Mouse (Mus musculus): ENCODE measurements around the gene Zfp61. TPM values are rescaled to one million over a fixed set of nuclear protein-coding genes. Genes with fewer than 3 reads are reported as not detected.
A peak's percentile ranks its signal among the peaks of the same experiment; 100 is the strongest.
"Not testable (repeated sequence)": the region's sequence is repeated elsewhere in the genome, so short reads cannot be mapped to it uniquely, and the experiment has no call there.

Zfp61 gene
- polyA plus RNA-seq, 1 experiment from 2014 or later = 29.9 TPM

DNA sequence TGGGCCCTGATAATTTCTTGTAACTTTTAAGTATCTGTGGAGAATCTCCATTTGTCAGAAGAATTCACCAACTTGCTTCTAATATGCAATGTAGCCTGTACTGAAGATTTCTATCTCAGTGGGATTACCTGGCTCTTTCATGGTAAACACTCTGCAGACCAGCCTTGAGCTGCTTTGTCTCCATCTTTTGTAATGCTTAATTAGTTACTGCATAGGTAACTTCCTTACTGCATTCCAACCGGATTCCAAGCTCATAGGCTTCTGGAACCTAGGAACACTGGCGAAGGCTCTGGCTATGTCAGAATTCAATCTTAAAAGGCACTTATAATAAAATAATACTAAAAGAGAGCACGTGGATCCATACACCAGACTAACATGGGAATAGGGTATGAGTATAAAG lies 22.3 kb downstream of the Zfp61 start:
- H3K9ac ChIP-seq (ENCODE audit: low read depth, low read length); DNase-seq (ENCODE audit: low spot score); H3K9me3 ChIP-seq (ENCODE audit: control insufficient read depth, low read length); H3K4me1 ChIP-seq (ENCODE audit: control insufficient read depth, insufficient read depth, low read length); H3K27ac ChIP-seq (replicated peaks; ENCODE audit: low read depth, low read length); H3K27me3 ChIP-seq (replicated peaks; ENCODE audit: control insufficient read depth, insufficient read depth, low read length); H3K4me3 ChIP-seq (ENCODE audit: low read depth, low read length); ATAC-seq (ENCODE audit: low read depth); H3K4me2 ChIP-seq (ENCODE audit: low read depth, low read length): not testable (repeated sequence)
- peaks cover 25% of the 10 kb centered on the region for H3K36me3 ChIP-seq (ENCODE audit: control insufficient read depth, insufficient read depth, low read length)
- WGBS = 84% methylated on average over 3 of the region's 3 CpGs

DNA sequence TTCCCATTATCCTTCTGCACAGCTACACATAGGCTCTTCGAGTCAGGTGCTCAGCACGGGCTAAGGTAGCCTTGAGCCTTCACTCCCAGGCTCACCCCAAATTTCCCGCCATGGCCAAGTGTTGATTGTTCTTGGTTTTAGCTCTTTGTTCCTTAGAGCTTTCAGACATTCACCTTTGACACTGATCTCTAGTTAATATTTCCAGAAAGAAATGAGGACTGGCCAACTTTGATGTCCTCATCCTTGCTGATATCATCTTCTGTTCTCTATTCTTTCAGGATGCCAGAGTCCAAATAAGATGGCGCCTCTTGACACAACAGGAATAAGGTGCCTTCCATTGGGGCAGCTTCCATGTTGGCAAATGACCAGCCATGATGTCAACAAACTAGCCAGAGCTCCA lies 26.6 kb downstream of the Zfp61 start:
- no peak overlapping the region for H3K27ac ChIP-seq (replicated peaks; ENCODE audit: low read depth, low read length)
- 96% methylated on average over 4 of the region's 4 CpGs for WGBS

DNA sequence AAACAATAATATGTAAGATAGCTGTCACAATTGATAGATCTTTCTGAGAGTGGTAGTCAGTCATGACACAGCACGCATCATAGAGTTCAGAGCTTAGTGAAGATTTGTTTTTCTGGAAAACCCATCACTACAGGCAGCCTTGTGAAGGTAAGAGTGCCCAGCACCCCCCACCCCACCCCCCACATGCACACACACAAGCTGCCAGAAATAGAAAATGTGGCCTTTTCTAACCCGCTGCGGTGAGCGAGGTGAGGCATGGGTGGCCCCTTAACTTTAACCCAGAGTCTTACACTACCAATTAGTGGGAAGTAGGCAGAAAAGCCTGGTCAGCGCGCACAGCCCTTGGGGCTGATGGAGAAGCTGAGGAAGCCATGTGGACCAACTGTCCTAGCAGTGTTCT lies 29.8 kb downstream of the Zfp61 start:
- Histone ChIP-seq H3K4me1 (ENCODE audit: control insufficient read depth, insufficient read depth, low read length) (peaks cover 4% of the 10 kb centered on the region; the same call in 1 of the 2 replicates), H3K36me3 (ENCODE audit: control insufficient read depth, insufficient read depth, low read length) (peaks cover 23% of the 10 kb centered on the region), H3K4me2 (ENCODE audit: low read depth, low read length) (peak overlapping the region; percentile 76; the same call in 1 of the 2 replicates), H3K27ac (replicated peaks; ENCODE audit: low read depth, low read length) (no peak overlapping the region), H3K4me3 (ENCODE audit: low read depth, low read length) (no peak overlapping the region), H3K9ac (ENCODE audit: low read depth, low read length) (no peak overlapping the region), H3K27me3 (replicated peaks; ENCODE audit: control insufficient read depth, insufficient read depth, low read length) (no peaks in the 10 kb centered on the region), H3K9me3 (ENCODE audit: control insufficient read depth, low read length) (no peaks in the 10 kb centered on the region)
- WGBS = 98% methylated on average over 6 of the region's 6 CpGs
- ATAC-seq (ENCODE audit: low read depth) (no peak), DNase-seq (ENCODE audit: low spot score) (no peak)

More for the DNA sequence above, 26.6 kb downstream of the Zfp61 start:
- Histone ChIP-seq H3K36me3 (ENCODE audit: control insufficient read depth, insufficient read depth, low read length) (peaks cover 29% of the 10 kb centered on the region), H3K9me3 (ENCODE audit: control insufficient read depth, low read length) (no peaks in the 10 kb centered on the region), H3K4me3 (ENCODE audit: low read depth, low read length) (no peak overlapping the region), H3K4me1 (ENCODE audit: control insufficient read depth, insufficient read depth, low read length) (peaks cover 4% of the 10 kb centered on the region; the same call in 1 of the 2 replicates), H3K4me2 (ENCODE audit: low read depth, low read length) (no peak overlapping the region), H3K9ac (ENCODE audit: low read depth, low read length) (no peak overlapping the region), H3K27me3 (replicated peaks; ENCODE audit: control insufficient read depth, insufficient read depth, low read length) (no peaks in the 10 kb centered on the region)
- no peak for ATAC-seq (ENCODE audit: low read depth)
- DNase-seq (ENCODE audit: low spot score) = no peak

DNA sequence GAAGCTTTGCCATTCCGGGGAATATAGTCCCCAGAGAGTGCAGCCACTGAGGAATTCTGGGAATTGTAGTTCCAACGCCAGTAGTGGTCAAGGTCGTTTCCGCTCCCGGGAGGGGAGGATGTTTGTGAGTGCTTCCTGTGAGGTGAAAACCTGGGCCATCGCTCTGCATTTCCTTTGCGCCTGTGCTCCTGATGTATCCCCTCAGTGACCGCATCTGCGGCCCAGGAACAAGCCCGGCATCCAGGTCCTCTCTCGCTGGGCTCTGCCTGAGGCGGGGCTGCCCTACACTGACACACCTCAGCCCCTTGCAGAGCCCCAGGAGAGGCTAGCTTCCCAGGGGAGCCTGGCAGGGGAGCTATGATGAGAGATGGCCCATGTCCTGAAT lies 30.8 kb downstream of the Zfp61 start, which contains the start of gene Zfp93:
Gene Zfp93 (plus strand): TSS at position 133 of the 385 bp plus-strand sequence.
- H3K27me3 ChIP-seq (replicated peaks; ENCODE audit: control insufficient read depth, insufficient read depth, low read length) = no peaks in the 10 kb centered on the region
- no peaks in the 10 kb centered on the region for H3K9me3 ChIP-seq (ENCODE audit: control insufficient read depth, low read length)
- peak within 1 kb of the TSS; percentile 63 for H3K4me3 ChIP-seq (ENCODE audit: low read depth, low read length)
- H3K4me1 ChIP-seq (ENCODE audit: control insufficient read depth, insufficient read depth, low read length) = peaks cover 4% of the 10 kb centered on the region; the same call in 1 of the 2 replicates
- DNase-seq (ENCODE audit: low spot score) (peak; percentile 96), ATAC-seq (ENCODE audit: low read depth) (peak; percentile 95)
- H3K36me3 ChIP-seq (ENCODE audit: control insufficient read depth, insufficient read depth, low read length) = peaks cover 19% of the 10 kb centered on the region
- 0% methylated on average over 11 of the region's 12 CpGs for WGBS
- peak within 1 kb of the TSS; percentile 75 for H3K9ac ChIP-seq (ENCODE audit: low read depth, low read length)
- H3K4me2 ChIP-seq (ENCODE audit: low read depth, low read length) = peak within 1 kb of the TSS; percentile 76
- no peak within 1 kb of the TSS for H3K27ac ChIP-seq (replicated peaks; ENCODE audit: low read depth, low read length)

DNA sequence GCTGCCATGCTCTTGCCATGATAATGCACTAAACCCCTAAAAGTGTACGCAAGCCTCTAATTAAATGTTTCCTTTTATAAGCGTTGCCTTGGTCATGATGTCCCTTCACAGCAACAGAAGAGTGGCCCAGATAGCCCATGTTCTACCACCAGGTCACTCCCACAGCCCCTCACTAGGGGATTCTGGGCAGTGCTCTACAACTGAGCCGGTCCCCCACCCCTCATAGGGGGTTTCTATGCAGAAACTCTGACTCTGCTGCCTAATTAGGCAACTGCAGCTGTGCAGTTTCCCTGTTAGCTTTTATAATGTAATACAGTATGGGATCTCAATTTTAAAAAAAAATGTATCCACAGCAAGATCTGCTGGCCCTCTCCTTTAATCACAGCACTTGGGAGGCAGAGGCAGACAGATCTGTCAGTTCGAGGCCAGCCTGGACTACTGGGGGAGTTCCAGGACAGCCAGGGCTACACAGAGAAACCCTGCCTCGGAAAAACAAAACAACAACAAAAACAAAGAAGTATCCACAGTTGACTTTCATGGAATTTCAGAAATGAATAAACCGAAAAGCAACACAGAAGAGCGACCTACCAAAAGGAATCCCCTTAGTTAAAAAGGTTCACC lies 31.3 kb downstream of the Zfp61 start:
- H3K9me3 ChIP-seq (ENCODE audit: control insufficient read depth, low read length) = no peaks in the 10 kb centered on the region
- ATAC-seq (ENCODE audit: low read depth) (peak; percentile 16; the same call in 1 of the 2 replicates), DNase-seq (ENCODE audit: low spot score) (no peak)
- H3K9ac ChIP-seq (ENCODE audit: low read depth, low read length) = peak overlapping the region; percentile 75
- H3K4me2 ChIP-seq (ENCODE audit: low read depth, low read length) = peak overlapping the region; percentile 76
- peaks cover 14% of the 10 kb centered on the region for H3K36me3 ChIP-seq (ENCODE audit: control insufficient read depth, insufficient read depth, low read length)
- H3K27ac ChIP-seq (replicated peaks; ENCODE audit: low read depth, low read length) = no peak overlapping the region
- H3K4me3 ChIP-seq (ENCODE audit: low read depth, low read length) = peak overlapping the region; percentile 63
- peaks cover 4% of the 10 kb centered on the region; the same call in 1 of the 2 replicates for H3K4me1 ChIP-seq (ENCODE audit: control insufficient read depth, insufficient read depth, low read length)
- H3K27me3 ChIP-seq (replicated peaks; ENCODE audit: control insufficient read depth, insufficient read depth, low read length) = no peaks in the 10 kb centered on the region
- 34% methylated on average over 7 of the region's 7 CpGs for WGBS

DNA sequence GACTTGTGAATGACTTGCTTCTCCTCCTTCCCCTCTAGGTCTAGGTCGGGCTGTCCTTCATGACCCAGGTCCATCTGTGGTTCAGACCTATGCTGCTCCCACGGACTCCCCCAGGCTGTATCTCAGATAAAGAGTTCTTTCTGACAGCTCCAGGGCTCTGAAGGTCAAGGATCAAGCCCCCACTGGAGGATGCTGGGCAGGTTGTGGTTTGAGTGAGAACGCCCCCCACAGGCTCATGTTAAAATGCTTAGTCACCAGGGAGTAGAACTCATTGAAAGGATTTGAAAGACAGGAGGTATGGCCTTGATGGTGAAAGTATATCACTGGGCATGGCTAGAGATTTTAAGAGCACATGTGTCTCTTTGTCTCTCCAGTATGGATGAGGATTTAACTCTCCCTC lies 31.8 kb downstream of the Zfp61 start:
- H3K27ac ChIP-seq (replicated peaks; ENCODE audit: low read depth, low read length) = no peak overlapping the region
- WGBS = 71% methylated on average over 3 of the region's 3 CpGs
- H3K4me3 ChIP-seq (ENCODE audit: low read depth, low read length) = no peak overlapping the region; the same call in 1 of the 2 replicates
- H3K9me3 ChIP-seq (ENCODE audit: control insufficient read depth, low read length) = no peaks in the 10 kb centered on the region
- H3K36me3 ChIP-seq (ENCODE audit: control insufficient read depth, insufficient read depth, low read length) = peaks cover 9% of the 10 kb centered on the region
- no peaks in the 10 kb centered on the region for H3K27me3 ChIP-seq (replicated peaks; ENCODE audit: control insufficient read depth, insufficient read depth, low read length)
- H3K4me1 ChIP-seq (ENCODE audit: control insufficient read depth, insufficient read depth, low read length) = peaks cover 4% of the 10 kb centered on the region; the same call in 1 of the 2 replicates
- ATAC-seq (ENCODE audit: low read depth) (no peak), DNase-seq (ENCODE audit: low spot score) (no peak)
- H3K9ac ChIP-seq (ENCODE audit: low read depth, low read length) = no peak overlapping the region
- no peak overlapping the region for H3K4me2 ChIP-seq (ENCODE audit: low read depth, low read length)

DNA sequence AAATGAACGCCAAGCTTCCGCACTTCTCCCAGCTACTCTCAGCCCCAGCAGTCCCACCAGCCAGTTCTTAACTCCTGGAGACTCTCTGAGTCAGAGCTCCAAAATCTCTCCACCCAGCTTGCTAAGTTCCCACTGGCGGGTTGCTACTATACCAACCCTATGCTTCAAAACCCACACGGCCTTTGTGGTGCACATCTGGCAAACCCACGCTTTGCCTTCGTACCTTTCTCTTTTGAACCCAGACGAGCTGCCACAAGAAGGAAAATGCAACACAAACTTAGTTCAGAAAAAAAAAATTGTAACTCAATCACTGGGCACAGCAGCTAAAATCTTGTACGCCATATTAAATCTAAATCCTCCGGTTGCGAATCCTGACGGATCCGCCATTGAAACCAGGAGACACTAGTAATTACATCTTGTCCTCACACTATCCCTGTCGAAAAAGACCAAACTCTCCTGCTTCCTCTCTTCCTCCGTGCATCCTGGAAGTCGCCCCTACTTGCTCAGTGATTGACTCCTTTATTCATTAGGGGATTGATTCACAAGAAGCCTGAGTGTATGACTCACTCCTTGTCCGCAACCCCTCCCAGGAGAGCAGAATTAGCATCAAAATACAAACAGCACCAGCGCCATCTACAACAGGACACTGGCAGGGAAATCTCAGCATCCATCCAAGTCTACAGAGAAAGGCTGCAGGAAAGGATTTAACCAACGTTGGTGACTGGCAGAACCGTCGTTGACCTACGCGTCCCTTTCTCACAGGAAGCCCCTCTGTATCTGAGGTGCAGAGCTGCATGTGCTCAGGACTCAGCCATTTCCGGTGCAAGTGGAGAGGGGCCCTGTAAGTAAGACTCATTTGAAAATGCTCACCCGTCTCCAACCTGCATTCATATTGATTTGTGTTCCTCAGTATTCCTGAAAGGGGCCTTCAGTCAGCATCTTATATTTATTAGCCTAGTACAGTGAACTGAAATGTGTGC lies 32.6 kb downstream of the Zfp61 start:
- WGBS = 70% methylated on average over 24 of the region's 24 CpGs
- H3K4me3 ChIP-seq (ENCODE audit: low read depth, low read length) = no peak overlapping the region
- no peaks in the 10 kb centered on the region for H3K27me3 ChIP-seq (replicated peaks; ENCODE audit: control insufficient read depth, insufficient read depth, low read length)
- H3K4me2 ChIP-seq (ENCODE audit: low read depth, low read length) = no peak overlapping the region
- peaks cover 1% of the 10 kb centered on the region; the same call in 1 of the 2 replicates for H3K36me3 ChIP-seq (ENCODE audit: control insufficient read depth, insufficient read depth, low read length)
- H3K9ac ChIP-seq (ENCODE audit: low read depth, low read length) = no peak overlapping the region
- H3K27ac ChIP-seq (replicated peaks; ENCODE audit: low read depth, low read length) = no peak overlapping the region
- ATAC-seq (ENCODE audit: low read depth) (no peak), DNase-seq (ENCODE audit: low spot score) (no peak)
- no peaks in the 10 kb centered on the region for H3K9me3 ChIP-seq (ENCODE audit: control insufficient read depth, low read length)
- H3K4me1 ChIP-seq (ENCODE audit: control insufficient read depth, insufficient read depth, low read length) = peaks cover 4% of the 10 kb centered on the region; the same call in 1 of the 2 replicates

DNA sequence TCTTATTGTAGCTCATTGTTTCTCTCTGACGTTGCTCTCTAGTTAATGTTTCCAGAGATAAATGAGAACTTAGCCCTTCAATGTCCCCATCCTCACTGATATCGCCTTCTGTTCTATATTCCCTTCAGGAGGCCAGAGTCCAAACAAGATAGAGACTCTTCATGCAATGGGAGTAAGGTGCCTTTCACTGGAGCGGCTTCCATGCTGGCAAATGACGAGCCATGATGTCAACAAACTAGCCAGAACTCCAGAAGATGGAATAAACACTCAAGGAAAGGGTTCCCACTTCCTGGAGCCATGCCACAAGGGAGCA lies 41.1 kb downstream of the Zfp61 start:
- no peak for DNase-seq (ENCODE audit: low spot score)
- no peak for ATAC-seq (ENCODE audit: low read depth)
- Histone ChIP-seq H3K4me1 (ENCODE audit: control insufficient read depth, insufficient read depth, low read length) (peaks cover 4% of the 10 kb centered on the region; the same call in 1 of the 2 replicates), H3K9me3 (ENCODE audit: control insufficient read depth, low read length) (no peaks in the 10 kb centered on the region), H3K27me3 (replicated peaks; ENCODE audit: control insufficient read depth, insufficient read depth, low read length) (no peaks in the 10 kb centered on the region), H3K36me3 (ENCODE audit: control insufficient read depth, insufficient read depth, low read length) (peaks cover 33% of the 10 kb centered on the region), H3K4me3 (ENCODE audit: low read depth, low read length) (no peak overlapping the region), H3K4me2 (ENCODE audit: low read depth, low read length) (no peak overlapping the region), H3K9ac (ENCODE audit: low read depth, low read length) (no peak overlapping the region), H3K27ac (replicated peaks; ENCODE audit: low read depth, low read length) (no peak overlapping the region)
- WGBS = 89% methylated on average over 4 of the region's 4 CpGs

Measured in embryonic facial prominence, embryonic 14.5 days (tissue).